Mouse (Mus musculus): ENCODE results near the gene Zscan21. TPM values are rescaled to one million over a fixed set of nuclear protein-coding genes. Genes with fewer than 3 reads are reported as not detected.

Gene Zscan21
- total RNA-seq, 1 experiment: 15.5 TPM

DNA sequence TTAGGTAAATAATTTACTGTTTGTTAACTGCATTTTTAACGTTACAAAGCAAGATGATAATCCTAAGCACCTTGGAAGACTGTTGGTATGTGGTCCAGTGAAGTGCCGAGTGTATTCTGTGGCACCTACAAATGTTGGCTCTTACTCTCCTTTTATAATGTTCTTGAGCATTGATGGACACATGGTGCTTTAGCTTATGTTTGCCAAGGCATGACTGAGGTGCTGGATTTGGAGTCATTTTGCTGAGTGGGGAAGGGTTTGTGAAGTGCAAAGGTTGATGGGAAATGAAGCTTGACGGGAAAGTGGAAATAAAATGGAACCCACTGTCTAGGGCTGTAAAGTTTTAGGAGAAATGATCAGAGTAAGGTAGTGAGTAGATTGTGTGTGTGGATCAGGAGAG is 28.3 kb upstream of the Zscan21 start:
- in situ Hi-C loops (cut with MboI; ENCODE audit: low sequenced_read_pairs in 2 of 2, unreplicated experiment in 2 of 2): no loop called here
- no peaks in the 10 kb centered on the region for H3K9me3 ChIP-seq (ENCODE audit: control insufficient read depth, insufficient read depth, low read depth, low read length)
- no peak for TF ChIP-seq CHD2 (IDR thresholded peaks at IDR 0.05; ENCODE audit: low read depth, low read length)
- no peak for TF ChIP-seq MAFK (IDR thresholded peaks at IDR 0.05; ENCODE audit: insufficient read depth, low read depth, low read length)
- no peak for TF ChIP-seq ZC3H11A (IDR thresholded peaks at IDR 0.05; ENCODE audit: borderline replicate concordance, low read depth, low read length)
- no peak for TF ChIP-seq HCFC1 (IDR thresholded peaks at IDR 0.05; ENCODE audit: borderline replicate concordance, insufficient read depth, low read length)
- TF ChIP-seq ZNF384 (IDR thresholded peaks at IDR 0.05; ENCODE audit: low read depth, low read length): no peak
- no peak overlapping the region for H3K9ac ChIP-seq (ENCODE audit: insufficient read depth, low read depth, low read length, poor library complexity, severe bottlenecking)
- H3K36me3 ChIP-seq (ENCODE audit: control insufficient read depth, insufficient read depth, low read length, poor library complexity, severe bottlenecking): peaks cover 10% of the 10 kb centered on the region
- no peak for DNase-seq (ENCODE audit: low read depth, low spot score)
- H3K27ac ChIP-seq (ENCODE audit: insufficient read depth, low read depth, low read length, poor library complexity, severe bottlenecking): no peak overlapping the region
- H3K4me1 ChIP-seq (ENCODE audit: control insufficient read depth in 2 of 2, insufficient read depth in 2 of 2, low read length in 2 of 2, poor library complexity in 1 of 2): peaks cover 6% of the 10 kb centered on the region in 2 experiments
- H3K4me3 ChIP-seq (ENCODE audit: insufficient read depth in 1 of 2, low read depth in 1 of 2, low read length in 2 of 2, poor library complexity in 1 of 2, severe bottlenecking in 1 of 2): no peak overlapping the region

DNA sequence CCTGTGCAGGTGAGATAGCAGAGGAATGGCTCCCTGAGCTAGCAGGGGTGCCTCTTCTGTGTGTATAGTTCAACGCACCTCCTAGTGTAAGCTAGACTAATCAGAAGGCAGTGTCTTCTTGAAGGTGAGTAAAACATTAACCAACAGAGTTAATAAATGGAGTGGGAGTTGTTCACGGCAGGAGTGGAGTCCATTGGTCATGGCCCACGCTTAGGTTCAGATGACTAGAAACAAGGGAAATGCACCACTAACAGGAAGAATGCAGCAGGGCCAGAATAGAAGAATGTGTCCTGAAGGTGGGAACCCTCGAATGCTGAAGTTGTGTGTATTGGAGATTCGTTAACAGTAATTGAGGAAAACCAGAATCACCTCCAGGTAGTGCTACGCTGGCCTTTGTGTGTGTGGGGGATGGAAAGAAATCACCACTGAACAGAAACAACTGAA is 27.6 kb upstream of the Zscan21 start:
- TF ChIP-seq ZC3H11A (IDR thresholded peaks at IDR 0.05; ENCODE audit: borderline replicate concordance, low read depth, low read length) (no peak), CHD2 (IDR thresholded peaks at IDR 0.05; ENCODE audit: low read depth, low read length) (no peak), ZNF384 (IDR thresholded peaks at IDR 0.05; ENCODE audit: low read depth, low read length) (no peak), HCFC1 (IDR thresholded peaks at IDR 0.05; ENCODE audit: borderline replicate concordance, insufficient read depth, low read length) (no peak), MAFK (IDR thresholded peaks at IDR 0.05; ENCODE audit: insufficient read depth, low read depth, low read length) (no peak)
- in situ Hi-C loops (cut with MboI; ENCODE audit: low sequenced_read_pairs in 2 of 2, unreplicated experiment in 2 of 2): no loop called here
- Histone ChIP-seq H3K27ac (ENCODE audit: insufficient read depth, low read depth, low read length, poor library complexity, severe bottlenecking) (no peak overlapping the region), H3K9ac (ENCODE audit: insufficient read depth, low read depth, low read length, poor library complexity, severe bottlenecking) (peak overlapping the region; percentile 46; the same call in 1 of the 2 replicates), H3K4me3 (ENCODE audit: insufficient read depth in 1 of 2, low read depth in 1 of 2, low read length in 2 of 2, poor library complexity in 1 of 2, severe bottlenecking in 1 of 2) (no peak overlapping the region), H3K9me3 (ENCODE audit: control insufficient read depth, insufficient read depth, low read depth, low read length) (no peaks in the 10 kb centered on the region), H3K4me1 (ENCODE audit: control insufficient read depth in 2 of 2, insufficient read depth in 2 of 2, low read length in 2 of 2, poor library complexity in 1 of 2) (peaks cover 4 to 6% of the 10 kb centered on the region in 2 experiments), H3K36me3 (ENCODE audit: control insufficient read depth, insufficient read depth, low read length, poor library complexity, severe bottlenecking) (peaks cover 15% of the 10 kb centered on the region)
- DNase-seq (ENCODE audit: low read depth, low spot score): no peak

DNA sequence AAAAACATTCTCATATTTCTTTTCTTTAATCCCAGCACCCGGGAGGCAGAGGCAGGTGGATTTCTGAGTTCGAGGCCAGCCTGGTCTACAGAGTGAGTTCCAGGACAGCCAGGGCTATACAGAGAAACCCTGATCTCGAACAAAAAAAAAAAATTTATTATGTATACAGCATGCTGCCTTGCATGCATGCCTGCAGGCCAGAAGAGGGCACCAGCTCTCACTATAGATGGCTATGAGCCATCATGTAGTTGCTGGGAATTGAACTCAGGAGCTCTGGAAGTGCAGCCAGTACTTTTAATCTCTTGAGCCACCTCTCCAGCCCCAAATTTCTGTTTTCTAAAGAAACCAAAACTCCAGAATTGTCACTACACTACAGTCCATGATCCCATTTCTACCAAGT is 26.4 kb upstream of the Zscan21 start:
- H3K36me3 ChIP-seq (ENCODE audit: control insufficient read depth, insufficient read depth, low read length, poor library complexity, severe bottlenecking): peaks cover 20% of the 10 kb centered on the region
- H3K9me3 ChIP-seq (ENCODE audit: control insufficient read depth, insufficient read depth, low read depth, low read length): no peaks in the 10 kb centered on the region
- in situ Hi-C loops (cut with MboI; ENCODE audit: low sequenced_read_pairs in 2 of 2, unreplicated experiment in 2 of 2): no loop called here
- no peak overlapping the region for H3K9ac ChIP-seq (ENCODE audit: insufficient read depth, low read depth, low read length, poor library complexity, severe bottlenecking)
- peak; percentile 19 for DNase-seq (ENCODE audit: low read depth, low spot score)
- H3K27ac ChIP-seq (ENCODE audit: insufficient read depth, low read depth, low read length, poor library complexity, severe bottlenecking): no peak overlapping the region; the same call in 1 of the 2 replicates
- H3K4me3 ChIP-seq (ENCODE audit: insufficient read depth in 1 of 2, low read depth in 1 of 2, low read length in 2 of 2, poor library complexity in 1 of 2, severe bottlenecking in 1 of 2): no peak overlapping the region
- H3K4me1 ChIP-seq (ENCODE audit: control insufficient read depth in 2 of 2, insufficient read depth in 2 of 2, low read length in 2 of 2, poor library complexity in 1 of 2): peaks cover 4 to 6% of the 10 kb centered on the region in 2 experiments
- TF ChIP-seq ZC3H11A (IDR thresholded peaks at IDR 0.05; ENCODE audit: borderline replicate concordance, low read depth, low read length) (no peak), CHD2 (IDR thresholded peaks at IDR 0.05; ENCODE audit: low read depth, low read length) (no peak), HCFC1 (IDR thresholded peaks at IDR 0.05; ENCODE audit: borderline replicate concordance, insufficient read depth, low read length) (no peak), MAFK (IDR thresholded peaks at IDR 0.05; ENCODE audit: insufficient read depth, low read depth, low read length) (no peak), ZNF384 (IDR thresholded peaks at IDR 0.05; ENCODE audit: low read depth, low read length) (peak; percentile 69)

DNA sequence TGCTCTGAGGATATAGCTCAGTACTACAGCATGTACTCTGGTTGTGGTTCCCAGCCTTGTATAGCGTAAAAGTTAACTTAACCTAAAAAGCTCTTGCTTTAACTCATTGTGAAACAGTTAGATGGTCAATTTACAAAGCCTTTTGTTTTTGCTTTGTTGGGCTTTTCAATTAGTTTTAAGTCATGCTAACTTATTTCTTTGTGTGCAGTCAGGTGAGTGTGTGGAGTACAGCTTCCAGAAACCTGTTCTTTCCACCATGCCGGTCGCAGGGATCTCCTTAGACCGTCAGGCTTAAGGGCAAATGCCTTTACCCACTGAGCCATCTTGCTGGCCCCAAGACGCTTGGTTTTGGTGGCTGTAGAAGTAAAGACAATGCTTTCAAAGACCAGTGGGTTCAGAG is 26.0 kb upstream of the Zscan21 start:
- no peaks in the 10 kb centered on the region for H3K9me3 ChIP-seq (ENCODE audit: control insufficient read depth, insufficient read depth, low read depth, low read length)
- in situ Hi-C loops (cut with MboI; ENCODE audit: low sequenced_read_pairs in 2 of 2, unreplicated experiment in 2 of 2): no loop called here
- no peak overlapping the region; the same call in 1 of the 2 replicates for H3K27ac ChIP-seq (ENCODE audit: insufficient read depth, low read depth, low read length, poor library complexity, severe bottlenecking)
- peaks cover 22% of the 10 kb centered on the region for H3K36me3 ChIP-seq (ENCODE audit: control insufficient read depth, insufficient read depth, low read length, poor library complexity, severe bottlenecking)
- peak; percentile 30 for DNase-seq (ENCODE audit: low read depth, low spot score)
- TF ChIP-seq MAFK (IDR thresholded peaks at IDR 0.05; ENCODE audit: insufficient read depth, low read depth, low read length) (no peak), ZC3H11A (IDR thresholded peaks at IDR 0.05; ENCODE audit: borderline replicate concordance, low read depth, low read length) (no peak), ZNF384 (IDR thresholded peaks at IDR 0.05; ENCODE audit: low read depth, low read length) (no peak), CHD2 (IDR thresholded peaks at IDR 0.05; ENCODE audit: low read depth, low read length) (no peak), HCFC1 (IDR thresholded peaks at IDR 0.05; ENCODE audit: borderline replicate concordance, insufficient read depth, low read length) (no peak)
- H3K9ac ChIP-seq (ENCODE audit: insufficient read depth, low read depth, low read length, poor library complexity, severe bottlenecking): no peak overlapping the region
- no peak overlapping the region for H3K4me3 ChIP-seq (ENCODE audit: insufficient read depth in 1 of 2, low read depth in 1 of 2, low read length in 2 of 2, poor library complexity in 1 of 2, severe bottlenecking in 1 of 2)
- peaks cover 4 to 5% of the 10 kb centered on the region in 2 experiments for H3K4me1 ChIP-seq (ENCODE audit: control insufficient read depth in 2 of 2, insufficient read depth in 2 of 2, low read length in 2 of 2, poor library complexity in 1 of 2)
